Mouse (Mus musculus) gastrocnemius, postnatal 10 days (tissue): ENCODE results near the gene Lrrc7. TPM values are rescaled to one million over a fixed set of nuclear protein-coding genes. Genes with fewer than 3 reads are reported as not detected.
A peak's percentile ranks its signal among the peaks of the same experiment; 100 is the strongest.

Experiments used
- DNase-seq: peaks from one replicate; pipeline ENCODE4 v3.0.0; 2021; ENCODE audit warnings: mixed read lengths
- long read RNA-seq, 2 experiments: library from polyadenylated mRNA; stranded (forward); transcript quantifications; one replicate each; pipeline ENCODE4 v2.0.0; 2021
- total RNA-seq, 2 experiments: library from RNA; stranded (reverse); gene quantifications; 2 replicates each; pipeline ENCODE4 v1.2.3; 2021

Gene Lrrc7
- under 1 TPM; 0.18 to 0.19 TPM for total RNA-seq
- long read RNA-seq, experiment 1 = 0 reads
- long read RNA-seq, experiment 2 = 0 reads

DNA sequence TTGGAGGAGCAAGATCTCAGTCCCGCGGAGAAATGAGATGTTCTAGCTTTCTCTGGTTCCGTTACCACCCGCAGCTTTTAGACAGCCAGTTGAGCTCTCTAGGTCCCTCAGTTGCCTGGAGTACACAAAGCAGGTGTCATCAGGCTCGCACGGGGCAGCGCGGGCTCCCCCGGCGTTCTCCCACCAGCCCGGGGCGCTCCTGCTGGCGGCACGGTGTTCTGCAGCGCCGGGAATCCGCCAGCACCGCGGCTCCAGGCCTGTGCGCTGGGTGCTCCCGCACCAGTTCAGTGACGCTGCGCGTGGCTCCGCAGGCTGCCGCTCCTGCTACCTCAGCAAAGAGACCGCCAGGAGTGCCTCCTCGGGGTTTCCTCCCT lies at the start of gene Lrrc7:
TSS of gene Lrrc7 (minus strand) at position 235 of the 374 bp plus-strand sequence.
- peak; percentile 26 for DNase-seq

DNA sequence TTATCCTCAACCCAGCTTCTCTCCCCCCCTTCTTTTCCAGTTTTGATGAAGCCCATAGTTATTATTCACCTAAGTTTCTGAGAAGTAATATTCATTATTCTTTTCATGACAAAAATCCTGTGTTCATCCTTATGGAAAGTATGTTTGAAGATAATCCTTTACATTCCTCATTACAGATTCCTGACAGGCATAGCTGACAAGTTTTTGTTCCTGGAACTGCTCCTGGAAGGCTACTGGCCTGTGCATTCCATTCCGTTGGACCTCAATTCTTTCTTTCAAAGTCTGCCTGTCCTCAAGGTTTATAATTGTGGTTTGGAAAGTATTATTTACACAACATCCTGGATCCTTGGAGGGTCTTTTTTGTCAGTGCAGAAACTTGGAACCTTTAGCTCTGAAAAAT lies 45.0 kb upstream of the Lrrc7 start:
- DNase-seq = no peak

DNA sequence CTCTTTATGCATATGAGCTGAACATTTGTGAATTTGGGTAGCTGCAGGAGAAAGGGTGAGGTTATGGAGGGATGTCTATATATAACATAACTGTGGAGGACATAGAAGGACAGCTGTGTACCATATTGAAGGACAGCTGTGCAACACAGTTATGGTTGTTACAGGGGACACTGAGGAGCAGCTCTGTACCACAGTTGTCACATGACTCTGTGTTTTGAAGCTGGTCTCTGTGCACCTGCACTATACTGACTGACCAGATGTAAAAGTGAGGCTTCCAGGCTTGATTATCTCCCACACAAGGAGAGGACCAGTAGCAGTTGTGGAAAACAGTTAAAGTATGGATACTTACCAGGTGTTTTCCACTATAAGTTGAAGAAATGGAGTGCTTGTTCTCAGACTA lies 43.3 kb upstream of the Lrrc7 start:
- DNase-seq = no peak

DNA sequence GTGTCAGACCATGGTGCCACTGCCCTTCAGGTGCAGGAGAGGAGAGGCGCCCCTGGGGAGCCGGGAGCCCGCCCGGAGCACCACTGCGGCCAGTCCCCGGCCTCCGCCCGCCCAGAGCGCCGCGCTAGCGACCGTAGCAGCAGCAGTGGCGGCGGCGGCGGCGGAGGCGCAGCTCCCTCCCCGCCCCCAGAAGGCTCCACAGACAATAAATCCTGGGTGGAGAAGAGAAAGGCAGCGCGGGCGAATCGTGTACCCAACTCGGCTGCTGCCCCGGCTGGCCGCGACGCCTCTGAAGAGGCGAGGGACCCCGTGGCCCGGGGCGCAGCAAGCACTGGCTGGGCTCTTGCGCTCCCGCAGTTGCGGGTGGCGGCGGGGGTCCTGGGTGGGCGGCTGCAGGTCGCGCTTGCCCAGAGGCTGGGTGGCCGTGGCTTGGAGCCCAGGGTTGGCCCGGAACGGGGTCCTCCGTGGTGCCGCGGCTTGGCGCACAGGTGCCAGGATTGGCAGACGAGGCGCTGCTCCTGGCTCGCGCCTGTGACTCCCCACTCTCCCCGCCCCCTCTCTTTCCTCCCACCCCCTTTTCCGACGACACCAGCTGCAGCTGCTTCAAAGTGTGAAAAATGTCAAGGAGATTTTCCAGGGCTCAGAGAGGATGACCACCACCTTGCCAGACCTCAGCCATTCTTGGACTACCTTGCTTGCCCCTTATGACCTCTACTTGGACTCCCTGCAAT lies 600 bp downstream of the Lrrc7 start:
- DNase-seq = peak; percentile 13

DNA sequence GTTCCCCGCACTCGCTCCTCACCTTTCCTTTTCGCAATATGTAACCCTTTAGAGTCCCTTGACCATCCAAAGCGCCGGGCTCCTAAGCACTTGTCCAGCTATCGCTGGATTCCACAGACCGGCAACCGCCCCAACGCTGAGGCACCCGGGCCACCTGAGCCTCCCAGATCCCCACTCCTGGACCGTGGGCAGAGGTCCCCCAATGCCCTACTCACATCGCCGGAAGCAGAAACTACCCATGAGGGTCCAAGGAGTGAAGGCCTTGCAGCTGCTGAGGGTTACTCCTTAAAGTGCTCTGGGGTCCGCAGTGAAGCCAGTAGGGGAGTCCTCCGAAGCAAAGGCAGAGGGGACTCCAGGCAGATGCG lies 1.1 kb downstream of the Lrrc7 start:
- no peak for DNase-seq

DNA sequence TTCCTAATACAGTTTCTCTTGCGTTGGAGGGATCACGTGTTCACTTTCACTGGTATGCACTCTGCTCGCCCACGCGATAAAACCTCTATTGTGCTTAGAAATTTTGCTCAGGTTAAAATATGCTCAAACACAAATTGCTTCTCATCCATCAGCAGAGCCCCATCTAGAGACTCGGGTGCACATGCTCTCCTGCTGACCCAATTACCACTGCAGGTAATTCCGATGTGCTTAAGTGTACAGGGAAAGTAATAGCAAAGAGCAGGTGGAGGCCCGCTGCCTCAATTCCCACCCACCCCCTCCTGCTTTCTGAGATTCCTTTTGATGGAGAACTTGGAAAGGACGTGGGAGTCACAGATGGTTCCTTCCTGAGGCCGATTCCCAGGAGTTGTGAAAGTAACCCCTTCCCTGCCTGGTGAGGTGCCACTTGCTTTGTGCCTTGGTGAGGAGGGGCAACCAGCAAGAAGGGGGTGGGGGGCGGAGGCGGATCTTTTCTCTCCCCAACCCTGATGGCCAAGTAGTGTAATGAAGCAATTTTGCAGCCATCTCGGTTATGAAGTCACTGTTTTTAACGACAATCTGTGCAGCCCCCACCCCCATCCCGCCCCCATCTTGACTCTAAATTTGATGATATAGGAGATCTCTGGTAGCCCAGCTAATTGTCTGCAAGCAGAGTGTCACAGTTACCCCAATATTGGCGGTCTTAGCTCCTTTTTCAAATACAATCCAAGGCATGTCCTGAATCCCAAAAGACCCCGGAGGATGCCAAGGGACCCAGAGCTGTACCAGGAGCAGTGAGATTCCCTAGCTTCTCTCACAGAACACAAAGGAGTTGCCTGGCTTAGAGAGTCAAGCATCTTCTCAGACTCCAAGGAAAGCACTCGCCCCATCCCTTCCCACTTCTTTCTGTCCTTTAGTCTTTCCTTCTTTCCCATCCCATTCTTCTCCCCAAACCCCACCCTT lies 2.0 kb downstream of the Lrrc7 start:
- DNase-seq = no peak

DNA sequence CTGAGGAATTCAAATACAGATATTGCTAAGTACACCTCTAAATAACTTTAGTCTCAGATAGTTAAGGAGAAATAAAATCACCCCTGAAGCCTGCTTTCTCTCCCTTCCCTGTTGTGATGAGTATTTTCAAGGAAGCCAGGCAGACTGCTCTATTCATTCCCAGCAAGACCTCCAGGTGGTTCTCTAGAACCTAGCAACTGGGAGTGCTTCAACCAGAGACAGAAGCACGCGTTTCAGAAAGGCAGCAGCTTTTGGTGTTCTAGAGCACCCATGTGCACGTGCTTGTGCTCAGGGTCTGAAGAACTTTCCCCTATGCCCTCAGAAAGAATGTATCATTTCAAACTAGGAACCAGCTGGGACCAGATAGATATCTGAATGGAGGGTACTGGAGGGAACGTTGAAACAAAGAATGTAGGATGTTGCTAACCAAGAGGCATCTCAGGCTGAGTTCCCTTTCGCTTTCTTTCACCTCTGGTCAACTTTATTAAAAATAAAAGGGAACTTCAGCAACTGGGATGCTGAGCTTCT lies 2.8 kb downstream of the Lrrc7 start:
- DNase-seq = no peak

DNA sequence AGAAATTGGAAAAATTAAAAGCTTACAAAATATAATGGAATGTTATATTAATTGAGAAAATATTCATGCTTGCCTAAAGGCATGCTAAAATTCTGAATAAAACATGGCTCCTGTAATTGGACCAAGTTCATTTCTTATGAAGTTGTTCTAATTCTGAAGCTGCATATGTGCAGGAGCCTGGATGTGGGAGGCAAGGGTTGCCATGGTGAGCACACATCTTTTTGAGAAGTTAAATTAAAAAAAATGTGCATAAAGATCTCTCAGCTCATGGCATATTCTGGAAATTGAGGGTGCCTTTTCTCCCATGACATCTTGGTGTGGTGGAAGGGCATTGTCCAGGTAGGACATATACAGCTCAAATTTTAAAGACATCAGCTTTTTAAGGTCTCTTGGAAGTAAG lies 3.4 kb downstream of the Lrrc7 start:
- DNase-seq = no peak

DNA sequence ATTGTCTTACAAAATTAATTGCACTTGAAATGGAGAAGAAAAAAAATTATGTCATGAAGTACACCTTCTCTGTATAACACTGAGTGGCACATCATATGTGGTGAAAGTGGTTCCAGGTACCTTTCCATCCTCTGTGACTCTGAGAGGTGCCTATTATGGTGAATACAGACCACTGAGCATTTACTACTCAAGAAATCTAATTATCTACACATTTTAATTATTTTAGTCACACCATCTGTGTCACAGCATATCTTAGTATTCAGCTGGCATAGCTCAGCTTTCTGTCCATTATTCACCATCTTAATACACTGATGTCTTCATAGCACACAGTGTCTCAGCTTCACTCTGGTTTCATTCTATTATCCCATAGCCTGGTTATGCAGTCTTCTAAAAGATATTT lies 7.7 kb downstream of the Lrrc7 start:
- DNase-seq = no peak

DNA sequence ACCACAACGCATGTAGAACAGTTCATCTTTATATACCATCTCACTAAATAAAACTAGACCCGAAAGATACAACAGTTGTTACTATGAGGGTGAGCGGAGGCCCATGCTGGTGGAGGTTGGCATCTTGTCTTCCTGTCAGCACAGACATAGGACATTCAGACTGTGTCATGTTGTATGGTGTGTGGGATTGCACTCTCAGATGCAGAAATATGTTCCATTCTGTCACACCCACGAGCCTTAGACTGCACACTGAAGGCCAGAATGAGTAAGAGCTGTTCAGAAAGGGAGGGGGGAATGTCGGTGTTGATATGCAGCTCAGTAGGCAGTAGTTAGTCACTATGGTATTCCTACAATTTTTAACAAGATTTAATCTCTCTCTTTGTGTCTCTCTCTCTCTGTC lies 9.9 kb downstream of the Lrrc7 start:
- DNase-seq = no peak

DNA sequence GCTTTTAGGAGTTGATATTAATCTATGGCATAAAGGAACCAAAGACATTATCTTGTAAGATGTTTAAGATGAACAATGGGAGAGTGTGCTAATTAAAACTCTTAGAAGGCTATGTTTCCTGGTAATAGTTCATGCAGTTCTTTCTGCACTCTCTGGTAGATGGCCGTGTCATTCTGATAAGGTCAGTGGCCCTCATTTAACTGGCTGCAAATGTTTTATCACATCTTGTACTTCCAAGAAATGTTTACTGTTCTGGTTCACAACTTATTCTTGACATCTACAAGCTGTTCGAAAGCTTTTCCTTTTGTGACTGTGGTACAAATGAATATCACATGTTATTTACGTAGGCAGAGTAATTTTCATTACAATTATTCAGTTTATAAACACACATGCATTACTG lies 18.5 kb downstream of the Lrrc7 start:
- no peak for DNase-seq

DNA sequence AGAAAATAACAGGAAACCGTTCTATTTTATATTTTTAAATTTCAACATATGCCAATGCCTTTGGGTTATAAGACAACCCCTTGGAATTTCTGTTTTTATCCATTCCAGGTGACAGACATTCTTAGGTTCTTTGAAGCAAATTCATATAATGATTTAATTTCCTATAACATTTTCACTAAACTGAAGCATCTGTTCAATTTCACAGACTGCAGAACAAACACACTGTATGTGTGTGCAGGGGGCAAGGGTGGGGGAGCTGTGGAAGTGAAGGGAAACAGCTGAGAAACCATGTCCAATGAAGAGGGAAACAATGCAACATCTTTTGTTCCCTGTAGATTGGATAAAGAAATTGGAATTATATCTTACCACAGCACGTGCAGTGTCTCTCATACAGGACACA lies 29.2 kb downstream of the Lrrc7 start:
- no peak for DNase-seq

DNA sequence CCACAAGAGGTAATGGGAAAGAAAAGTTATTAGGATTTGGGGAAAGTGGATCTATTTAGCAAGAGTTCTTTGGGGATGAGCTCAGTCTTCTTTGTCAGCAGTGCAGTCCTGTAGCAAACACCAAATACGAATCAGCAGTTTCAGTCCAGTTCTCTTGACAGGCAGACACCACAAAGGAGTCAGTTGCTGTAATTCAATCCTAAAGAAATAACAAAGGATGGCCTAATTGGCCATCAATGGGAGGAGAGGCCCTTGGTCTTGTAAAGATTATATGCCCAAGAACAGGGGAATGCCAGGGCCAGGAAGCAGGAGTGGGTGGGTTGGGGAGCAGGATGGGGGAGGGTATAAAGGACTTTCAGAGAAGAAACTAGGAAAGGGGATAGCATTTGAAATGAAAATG lies 33.5 kb downstream of the Lrrc7 start:
- DNase-seq = no peak

DNA sequence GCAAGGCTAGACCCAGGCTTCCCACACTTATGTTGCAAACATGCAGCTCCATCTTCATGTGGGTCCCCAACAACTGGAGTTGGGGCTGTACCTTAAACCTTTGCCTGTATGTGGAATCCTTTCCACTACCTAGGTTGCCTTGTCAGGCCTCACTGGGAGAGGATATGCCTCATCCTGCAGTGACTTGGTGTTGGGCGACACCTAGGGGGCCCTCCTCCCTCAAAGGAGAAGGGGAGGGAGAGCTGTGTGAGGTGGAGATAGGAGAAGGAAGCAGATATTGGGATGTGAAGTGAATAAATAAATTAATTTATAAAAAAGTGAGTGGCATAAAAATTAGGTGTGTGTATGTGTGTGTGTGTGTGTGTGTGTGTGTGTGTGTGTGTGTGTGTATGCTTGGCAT lies 68.3 kb downstream of the Lrrc7 start:
- no peak for DNase-seq

DNA sequence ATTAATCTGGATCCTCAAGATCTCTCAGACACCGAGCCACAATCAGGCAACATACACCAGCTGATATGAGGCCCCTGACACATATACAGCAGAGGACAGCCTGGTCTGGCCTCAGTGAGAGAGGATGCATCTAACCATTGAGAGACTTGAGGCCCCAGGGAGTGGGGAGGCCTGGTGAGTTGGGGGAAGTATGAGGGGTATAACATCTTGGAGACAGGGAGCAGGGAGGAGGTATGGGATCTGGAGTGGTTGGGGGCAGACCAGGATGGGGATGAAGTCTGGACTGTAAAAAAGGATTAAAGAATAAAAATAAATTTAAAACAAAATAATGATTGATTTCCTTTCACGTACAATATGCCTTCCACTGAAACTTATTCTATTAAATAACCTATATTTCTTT lies 82.3 kb downstream of the Lrrc7 start:
- no peak for DNase-seq

DNA sequence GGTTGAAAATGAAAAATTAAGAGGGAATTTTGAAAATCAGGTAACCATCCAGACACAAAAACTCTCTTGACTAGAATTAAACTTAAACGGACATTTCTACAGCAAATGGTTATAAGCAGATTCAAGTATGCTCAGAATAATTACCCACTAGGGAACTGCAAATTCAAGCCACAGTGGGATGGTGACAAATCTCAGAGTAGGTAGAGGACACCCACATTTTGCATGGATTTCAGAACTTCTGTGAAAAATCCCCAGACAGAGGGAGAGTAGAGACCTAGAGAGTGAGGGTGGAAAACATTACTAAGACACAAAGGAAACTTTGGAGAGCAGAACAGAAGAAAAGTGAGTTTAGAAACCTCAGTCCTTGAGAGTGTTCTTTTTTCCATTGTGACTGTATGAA lies 161.4 kb downstream of the Lrrc7 start:
- DNase-seq = no peak

DNA sequence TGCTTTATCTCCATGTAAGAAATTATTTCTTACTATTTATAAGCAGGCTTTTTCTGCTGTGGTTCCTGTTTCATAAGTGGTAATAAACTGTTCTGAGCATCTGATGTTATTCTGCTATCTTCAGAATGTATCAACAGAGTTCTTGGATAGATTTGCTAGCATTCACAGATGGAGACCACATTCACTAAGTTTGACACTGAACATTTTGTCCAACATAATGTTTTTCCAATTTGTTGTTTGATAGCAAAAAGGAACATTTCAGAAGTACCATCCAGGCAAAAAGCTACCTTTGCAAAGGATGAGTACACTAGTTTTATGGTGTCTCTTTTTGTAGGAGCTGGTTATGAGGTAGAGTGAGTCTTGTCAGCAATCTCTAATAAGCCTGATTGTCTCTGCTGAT lies 170.5 kb downstream of the Lrrc7 start:
- DNase-seq = no peak

DNA sequence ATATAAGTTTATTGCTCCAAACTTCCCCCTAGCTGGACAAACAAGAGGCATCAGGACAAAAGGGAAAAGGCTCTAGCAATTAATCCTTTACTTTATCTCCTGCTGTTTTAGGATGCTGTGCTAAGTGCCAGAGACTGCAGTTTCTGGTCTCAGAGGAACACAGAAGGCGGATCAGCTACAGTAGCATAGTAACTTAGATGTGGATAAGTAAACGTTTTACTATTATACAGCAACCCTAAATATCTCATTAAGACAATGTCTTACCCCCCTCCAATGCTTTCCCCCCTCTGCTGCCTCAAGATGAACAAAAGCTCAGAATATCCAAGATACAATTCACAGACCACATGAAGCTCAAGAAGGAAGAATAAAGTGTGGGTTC lies 174.0 kb downstream of the Lrrc7 start:
- no peak for DNase-seq

DNA sequence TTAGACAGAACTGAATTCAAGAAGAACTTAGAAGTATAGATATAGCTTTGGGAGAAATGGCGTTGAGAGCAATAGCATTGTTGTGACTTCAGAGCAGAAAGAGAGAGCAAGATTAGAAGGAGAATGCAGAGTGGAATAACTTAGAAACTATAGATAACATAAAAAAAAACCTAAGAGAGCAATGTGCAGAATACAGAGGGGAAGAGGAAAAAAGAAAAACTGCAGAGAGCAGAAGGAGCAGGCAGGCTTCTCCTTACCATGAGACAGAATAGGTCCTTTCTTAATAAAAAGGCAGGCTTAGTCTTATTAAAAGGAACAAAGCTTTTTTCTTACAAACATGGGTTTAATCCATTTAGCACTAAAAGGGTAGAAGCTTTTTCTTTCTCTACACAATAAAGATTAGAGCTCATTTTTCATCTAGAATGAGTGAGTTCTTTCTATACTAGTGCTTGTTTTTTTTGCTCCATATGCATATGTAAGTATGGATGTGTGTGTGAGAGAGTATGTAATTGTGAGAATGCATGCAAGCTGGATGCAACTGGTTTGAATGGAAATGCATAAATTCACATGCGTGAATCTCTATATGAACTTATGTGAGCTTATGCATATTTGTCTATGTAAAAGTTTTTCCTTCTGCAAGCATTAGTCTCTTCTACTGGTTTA lies 174.5 kb downstream of the Lrrc7 start:
- no peak for DNase-seq

DNA sequence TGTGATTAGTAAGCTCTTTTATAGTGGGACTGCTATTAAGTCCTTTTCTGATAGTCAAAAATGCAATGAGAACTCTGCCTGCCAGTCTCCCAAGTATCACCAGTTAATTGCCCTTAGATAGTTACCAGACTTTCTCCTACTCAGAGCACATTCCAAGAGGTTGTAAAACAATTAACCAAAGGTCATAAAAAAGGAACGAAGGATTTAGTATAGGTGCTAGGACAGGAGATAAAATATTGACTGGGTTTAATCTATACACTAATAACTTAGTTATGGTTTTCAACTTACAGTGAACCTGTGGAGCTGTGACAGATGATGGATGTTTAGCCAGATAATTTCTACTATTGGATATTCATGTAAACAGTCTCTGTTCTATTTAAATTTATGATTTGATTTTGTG lies 175.2 kb downstream of the Lrrc7 start:
- no peak for DNase-seq

DNA sequence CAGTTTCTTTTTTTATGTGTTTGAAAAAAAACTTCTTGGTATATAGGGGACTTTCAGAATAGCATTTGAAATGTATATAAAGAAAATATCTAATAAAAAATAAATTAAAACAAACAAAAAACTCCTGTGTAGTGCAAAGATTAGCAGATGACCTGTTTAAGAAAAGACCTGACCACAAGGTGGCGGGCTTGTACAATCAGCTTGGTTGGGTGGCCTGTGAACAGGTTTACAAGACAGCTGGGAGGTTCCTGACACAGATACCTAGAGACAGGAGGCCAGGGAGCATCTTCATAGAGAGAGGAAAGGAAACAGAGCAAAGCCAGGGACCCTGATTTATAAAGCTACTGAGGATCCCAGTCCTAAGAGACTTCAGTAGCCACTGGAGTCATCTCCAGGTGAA lies 186.1 kb downstream of the Lrrc7 start:
- peak; percentile 4 for DNase-seq

DNA sequence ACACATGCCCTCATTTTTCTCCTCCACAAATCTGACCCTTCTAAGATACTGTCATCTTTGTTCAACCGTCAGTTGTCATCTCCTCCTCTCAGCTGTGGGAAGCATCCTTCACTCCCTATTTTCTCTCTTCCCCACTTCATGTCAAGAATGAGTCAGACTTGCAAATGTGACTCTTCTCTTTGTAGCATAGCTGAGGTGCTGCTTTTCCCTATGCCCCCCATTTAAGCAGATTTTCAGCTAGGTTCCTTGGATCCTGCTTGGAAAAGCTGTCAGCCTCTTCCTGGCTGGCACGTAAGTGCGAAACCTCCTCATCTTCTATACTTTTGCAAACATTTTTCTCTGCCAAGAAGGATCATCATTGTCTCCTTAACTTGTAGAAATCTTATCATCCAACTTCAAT lies 192.9 kb downstream of the Lrrc7 start:
- no peak for DNase-seq

DNA sequence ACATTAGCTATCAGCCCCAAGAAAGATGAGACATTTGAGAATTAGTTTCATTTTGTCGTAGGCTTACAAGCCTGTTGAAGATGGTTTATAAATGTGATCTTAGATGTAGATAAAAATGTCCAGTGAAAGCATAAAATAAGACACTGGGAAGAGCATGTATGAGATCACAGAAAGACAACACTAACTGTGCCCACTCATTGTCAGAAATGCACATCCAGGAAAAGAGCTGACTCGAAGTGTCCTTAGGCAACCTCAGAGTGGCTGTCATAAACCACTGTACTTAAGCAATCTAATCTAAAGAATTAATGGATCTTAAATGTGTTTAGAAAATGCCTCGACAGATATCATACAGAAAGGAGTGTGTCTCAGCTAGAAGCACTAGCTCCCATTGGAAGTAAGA lies 196.2 kb downstream of the Lrrc7 start:
- DNase-seq = no peak
